Mouse (Mus musculus) G1E-ER4 (cell line): ENCODE results near the gene Cachd1. TPM values are rescaled to one million over a fixed set of nuclear protein-coding genes. Genes with fewer than 3 reads are reported as not detected.

Experiments used
- GATA1 ChIP-seq: IDR thresholded peaks from one replicate; pipeline ENCODE4 v1.8.0; 2012; ENCODE audit warnings: low read length, inconsistent platforms
- polyA plus RNA-seq: library from polyadenylated mRNA; stranded (reverse); fragments of >175 nt; gene quantifications from 2 replicates; pipeline ENCODE4 v1.2.3, GENCODE M21; 2012

Cachd1 gene
- polyA plus RNA-seq, 1 experiment, result 20.0 TPM

DNA sequence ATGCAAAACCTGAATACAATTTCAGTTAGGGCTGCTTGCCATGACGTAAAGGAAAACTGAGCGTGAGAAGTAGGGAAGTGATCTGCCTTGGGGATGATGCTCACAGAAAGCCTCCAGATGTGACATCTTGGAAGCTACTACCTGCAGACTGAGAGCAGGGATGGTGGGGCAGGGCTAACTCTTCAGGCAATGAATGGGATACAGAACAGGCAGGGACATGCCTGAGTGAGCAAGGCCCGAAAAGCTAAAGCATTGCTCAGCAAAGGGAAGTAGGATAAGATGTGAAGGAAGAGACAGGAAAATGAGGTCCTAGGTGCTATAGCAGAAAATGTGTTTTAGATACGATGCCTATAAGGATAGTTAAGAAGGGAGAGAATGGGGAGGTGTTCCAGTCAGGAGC is 232.6 kb downstream of the Cachd1 start:
- TF ChIP-seq GATA1, result no peak

DNA sequence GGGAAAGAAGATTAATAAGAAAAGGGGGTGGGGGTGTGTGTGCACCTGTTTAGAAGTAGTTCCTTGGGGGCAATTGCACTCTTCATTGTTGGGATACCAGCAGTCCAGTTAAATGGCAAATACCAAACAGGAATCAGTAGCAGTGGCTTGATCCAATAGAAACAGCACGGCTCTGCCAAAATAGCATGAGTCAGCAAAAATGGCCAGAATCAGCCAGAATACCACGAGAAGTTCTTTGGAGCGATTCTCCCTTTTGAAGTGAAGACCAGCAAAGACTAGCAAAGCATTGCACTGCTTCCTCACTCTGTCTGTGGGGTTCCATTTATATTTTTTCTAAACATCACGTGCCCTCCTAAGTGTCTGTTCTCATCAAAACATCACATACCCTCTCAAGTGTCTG is 241.3 kb downstream of the Cachd1 start:
- no peak for TF ChIP-seq GATA1

DNA sequence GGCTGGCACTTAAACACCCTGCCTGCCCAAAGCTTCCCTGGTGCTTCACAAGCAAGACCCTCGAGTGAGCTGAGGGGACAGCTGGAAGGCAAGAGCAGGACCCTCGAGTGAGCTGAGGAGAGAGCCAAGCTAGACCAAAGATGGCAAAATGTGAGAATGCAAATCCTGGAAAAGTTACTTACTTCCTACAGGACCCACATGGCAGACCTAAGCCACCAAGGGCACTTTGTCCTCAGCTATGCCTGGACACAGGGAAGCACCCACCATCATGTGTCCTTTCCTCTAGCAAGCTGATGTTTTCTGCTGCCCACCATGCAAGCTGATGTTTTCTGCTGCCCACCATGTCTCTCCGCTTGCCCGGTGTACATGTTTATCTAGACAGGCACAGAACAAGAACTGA is 244.1 kb downstream of the Cachd1 start, which contains the start of gene Gm10577:
Gene Gm10577, minus strand, starts transcription at position 101 of the 400 bp plus-strand sequence.
- no peak for TF ChIP-seq GATA1

DNA sequence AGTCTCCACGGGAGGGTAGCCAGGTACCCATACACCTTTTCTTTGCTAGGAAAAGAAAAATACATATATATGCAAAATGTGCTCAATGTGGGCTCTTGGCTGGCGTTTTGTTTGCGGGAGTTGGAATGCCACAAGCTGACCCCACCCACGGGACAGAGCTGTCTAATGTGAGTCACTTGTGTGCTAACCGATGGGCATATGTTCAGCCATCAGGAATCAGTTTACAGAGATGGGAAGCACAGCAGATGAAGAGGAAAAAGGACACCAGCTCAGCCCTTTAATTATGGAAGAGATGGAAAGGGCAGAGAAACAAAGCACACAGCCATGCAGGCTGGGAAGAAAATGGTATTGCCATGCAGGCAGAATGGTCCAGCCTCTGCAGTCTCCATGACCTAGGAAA is 250.1 kb downstream of the Cachd1 start:
- no peak for TF ChIP-seq GATA1

DNA sequence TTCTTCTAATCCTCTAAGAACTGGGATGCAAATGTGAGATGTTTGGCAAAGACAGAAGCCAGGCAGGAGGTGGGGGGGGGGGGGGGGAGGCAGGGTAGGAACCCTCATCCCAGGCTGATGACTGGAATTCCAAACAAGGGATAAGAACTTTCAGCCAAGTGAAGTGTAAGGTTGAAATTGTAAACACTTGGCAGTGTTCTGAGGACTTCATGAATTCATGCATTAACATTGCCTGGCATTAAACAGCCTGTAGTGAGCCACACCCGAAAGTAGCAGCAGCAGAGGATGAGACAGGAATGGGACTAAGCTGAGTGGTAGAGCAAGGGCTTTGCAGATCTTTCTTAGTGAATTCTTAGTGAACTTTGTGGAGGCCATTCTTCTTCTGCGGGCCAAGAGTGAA is 250.5 kb downstream of the Cachd1 start:
- no peak for TF ChIP-seq GATA1

DNA sequence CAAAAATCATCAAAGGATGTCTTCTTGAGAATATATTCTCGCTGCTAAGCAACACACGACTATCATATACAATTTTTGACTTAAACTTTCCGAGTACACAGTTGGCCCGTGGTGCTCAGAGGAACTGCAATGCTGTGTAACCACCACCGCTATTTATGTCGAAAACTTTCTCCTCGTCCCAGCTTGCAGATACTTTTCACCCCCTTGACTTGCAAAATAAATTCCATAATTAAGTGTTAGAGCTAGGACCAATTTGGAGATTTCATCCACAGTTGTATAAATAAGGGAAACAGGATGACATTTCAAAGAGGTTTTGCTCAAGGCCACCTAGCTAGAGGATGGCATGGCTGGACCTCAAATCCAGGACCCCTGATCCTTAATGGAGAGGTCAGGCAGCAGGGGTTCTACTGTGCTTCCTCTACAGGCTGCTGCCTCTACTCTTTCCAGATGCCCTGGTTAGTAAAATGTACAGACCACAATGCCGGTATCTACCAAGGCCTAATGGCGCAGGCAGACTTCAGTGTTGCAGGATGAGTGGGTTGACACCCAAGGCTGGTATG is 251.5 kb downstream of the Cachd1 start:
- no peak for TF ChIP-seq GATA1

DNA sequence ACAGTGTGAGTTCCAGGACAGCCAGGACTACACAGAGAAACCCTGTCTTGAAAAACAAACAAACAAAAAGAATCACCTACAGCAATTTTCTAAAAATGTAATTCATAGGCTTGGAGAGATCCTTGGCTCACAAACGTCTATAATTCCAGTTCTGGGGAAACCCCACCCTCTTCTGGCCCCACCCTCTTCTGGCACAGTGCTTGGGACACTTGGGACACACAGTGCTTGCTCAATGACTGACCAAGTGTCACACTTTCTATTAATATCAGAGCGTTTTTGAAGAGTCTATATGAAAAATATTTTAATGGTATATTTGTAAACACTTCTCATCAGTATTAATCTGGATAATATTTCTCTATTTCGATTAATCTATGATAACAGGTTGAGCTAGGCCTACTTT is 256.6 kb downstream of the Cachd1 start:
- no peak for TF ChIP-seq GATA1

DNA sequence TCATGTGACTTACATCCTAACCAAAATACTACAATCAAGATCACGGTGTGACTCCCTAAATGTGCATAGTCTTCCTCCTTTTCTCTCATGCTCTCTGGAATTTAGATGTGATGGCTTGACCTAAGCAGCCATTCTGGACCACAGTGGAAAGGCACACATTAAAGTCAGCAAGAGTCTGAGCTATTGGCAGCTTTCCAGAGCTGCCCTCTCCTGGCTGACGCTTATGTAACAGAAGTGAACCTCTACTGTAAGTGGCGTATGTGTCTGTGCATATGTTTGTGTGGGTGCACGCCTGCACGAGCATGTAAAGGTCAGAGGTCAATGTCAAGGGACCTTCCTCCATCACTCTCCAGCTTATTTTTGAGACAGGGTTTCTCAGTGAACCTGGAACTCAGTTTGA is 258.7 kb downstream of the Cachd1 start:
- TF ChIP-seq GATA1, result no peak

DNA sequence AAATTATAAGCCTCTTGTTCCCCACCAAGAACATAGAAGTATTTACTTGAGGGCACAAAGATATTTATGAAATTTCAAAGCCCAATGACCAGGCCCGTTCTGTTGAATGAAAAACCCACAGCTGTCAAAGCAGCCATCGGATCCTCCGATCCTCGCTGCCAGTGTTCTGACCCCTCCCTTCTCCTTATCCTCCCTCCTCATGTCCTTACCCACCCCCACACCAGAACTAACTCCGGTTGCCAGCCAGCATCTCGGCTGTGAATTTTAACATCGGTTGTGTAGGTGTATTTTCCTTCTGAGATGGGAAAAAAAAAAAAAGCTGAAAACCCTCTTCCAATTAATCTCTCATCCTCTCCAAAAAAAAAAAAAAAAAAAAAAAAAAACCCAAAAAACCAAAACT is 260.7 kb downstream of the Cachd1 start:
- no peak for TF ChIP-seq GATA1

DNA sequence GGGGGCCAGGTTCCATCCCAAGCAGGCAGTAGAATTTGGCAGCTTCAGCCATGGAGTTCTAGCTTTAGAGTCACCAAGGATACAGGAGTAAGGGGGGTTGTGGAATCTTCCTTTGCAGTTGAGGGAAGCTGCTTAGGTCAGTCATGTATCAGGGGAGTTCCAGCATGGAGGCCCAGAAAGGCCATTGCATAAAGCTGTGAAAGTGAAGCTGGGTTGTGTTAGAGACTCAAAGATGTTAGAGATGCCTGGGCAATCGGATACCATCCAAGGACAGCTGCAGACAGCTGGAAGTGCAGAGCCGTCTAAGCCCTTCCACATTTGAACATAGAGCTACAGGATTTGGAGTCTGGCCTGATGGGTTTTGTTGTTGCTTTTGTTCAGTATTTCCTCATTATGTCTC is 267.2 kb downstream of the Cachd1 start:
- TF ChIP-seq GATA1, result no peak

DNA sequence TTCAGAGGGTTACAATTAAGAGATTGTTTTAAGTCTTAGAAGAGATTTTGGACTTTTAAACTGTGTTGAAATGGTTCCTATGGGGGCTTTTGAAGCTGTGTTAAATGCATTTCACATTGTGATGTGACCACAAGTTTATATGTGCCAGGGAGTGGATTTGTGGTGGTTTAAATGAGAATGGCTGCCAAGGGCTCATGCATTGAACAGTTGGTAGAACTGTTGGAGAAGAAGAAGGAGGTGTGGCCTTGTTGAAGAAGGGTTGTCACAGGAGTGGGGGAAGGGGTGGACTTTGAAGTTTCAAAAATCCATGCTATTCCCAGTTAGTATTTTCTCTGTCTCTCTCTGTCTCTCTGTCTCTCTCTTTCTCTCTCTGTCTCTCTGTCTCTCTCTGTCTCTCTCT is 267.7 kb downstream of the Cachd1 start:
- TF ChIP-seq GATA1, result no peak

DNA sequence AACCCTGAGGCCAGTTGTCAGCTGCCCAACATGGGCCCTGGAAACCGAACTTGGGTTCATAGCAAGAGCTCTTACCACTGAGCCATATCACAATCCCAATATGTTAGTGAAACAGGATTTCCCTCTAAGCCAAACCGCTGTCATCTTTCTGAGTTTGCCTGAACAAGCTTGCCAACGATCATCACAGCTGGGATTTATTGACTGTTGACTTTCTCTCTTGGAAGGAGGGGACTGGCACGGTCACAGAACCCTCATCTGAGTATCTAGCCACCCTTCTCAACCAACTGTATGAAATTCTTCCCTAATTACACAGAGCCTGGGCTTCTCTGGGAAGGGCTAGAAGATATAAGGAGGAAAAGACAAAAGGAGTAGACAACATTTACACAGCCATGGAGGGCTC is 270.1 kb downstream of the Cachd1 start:
- no peak for TF ChIP-seq GATA1

DNA sequence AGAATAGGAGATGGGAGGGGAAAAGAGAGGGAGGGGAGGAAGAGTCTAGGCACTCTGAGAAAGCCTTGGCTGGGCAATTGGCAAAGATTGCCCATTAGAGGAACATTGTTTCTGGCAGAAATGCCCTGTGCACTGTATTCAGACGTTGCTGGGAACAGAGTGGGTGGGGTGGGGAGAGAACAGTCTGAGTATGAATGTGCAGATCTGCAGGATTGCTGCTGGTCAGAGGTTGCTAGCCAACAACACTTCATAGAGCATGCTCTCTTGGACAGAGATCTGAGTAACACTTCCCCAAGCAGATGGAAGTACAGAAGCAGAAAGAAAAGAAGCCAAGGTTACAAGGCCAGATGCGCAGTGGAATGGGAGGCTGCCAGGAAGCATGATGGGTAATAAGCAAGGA is 285.7 kb downstream of the Cachd1 start:
- TF ChIP-seq GATA1, result no peak

DNA sequence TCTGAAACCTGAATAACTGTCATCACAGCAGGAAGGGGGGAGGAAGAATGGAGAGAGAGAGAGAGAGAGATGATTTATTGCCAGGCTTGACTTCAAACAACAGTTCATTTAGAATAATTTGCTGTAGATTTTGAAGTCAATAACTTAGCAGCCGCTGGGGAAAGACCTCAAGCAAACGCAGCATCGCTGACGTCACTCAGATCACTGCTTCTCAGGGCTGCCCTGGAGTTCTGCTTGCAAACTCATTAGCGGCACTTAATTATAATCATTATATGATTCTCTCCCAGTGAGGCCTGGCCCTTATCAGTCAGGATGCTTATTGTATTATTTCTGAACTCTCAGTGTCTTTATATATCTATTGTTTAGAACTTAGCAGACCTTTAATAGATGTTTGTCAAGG is 289.9 kb downstream of the Cachd1 start:
- TF ChIP-seq GATA1, result no peak

DNA sequence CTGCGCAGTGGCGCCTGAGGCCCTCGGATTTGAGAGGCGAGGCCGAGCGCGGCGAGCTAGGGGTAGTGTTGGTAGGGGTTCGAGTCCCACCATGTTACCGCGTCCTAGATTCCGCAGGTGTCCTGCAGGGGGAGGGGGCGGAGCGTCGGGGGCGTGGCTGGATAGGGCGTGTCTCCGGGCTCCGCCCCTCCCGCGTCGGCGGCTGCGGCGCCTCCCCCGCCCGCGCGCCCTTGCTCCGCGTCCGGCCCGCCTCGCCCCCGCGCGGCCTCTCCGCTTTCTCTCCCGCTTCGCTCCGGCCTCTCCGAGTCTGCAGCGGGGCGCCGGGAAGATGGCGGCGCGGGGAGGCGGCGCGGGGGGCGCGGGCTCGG is 292.3 kb downstream of the Cachd1 start, which contains the start of gene Raver2:
Gene Raver2, plus strand, starts transcription at position 198 of the 368 bp plus-strand sequence.
- no peak for TF ChIP-seq GATA1

DNA sequence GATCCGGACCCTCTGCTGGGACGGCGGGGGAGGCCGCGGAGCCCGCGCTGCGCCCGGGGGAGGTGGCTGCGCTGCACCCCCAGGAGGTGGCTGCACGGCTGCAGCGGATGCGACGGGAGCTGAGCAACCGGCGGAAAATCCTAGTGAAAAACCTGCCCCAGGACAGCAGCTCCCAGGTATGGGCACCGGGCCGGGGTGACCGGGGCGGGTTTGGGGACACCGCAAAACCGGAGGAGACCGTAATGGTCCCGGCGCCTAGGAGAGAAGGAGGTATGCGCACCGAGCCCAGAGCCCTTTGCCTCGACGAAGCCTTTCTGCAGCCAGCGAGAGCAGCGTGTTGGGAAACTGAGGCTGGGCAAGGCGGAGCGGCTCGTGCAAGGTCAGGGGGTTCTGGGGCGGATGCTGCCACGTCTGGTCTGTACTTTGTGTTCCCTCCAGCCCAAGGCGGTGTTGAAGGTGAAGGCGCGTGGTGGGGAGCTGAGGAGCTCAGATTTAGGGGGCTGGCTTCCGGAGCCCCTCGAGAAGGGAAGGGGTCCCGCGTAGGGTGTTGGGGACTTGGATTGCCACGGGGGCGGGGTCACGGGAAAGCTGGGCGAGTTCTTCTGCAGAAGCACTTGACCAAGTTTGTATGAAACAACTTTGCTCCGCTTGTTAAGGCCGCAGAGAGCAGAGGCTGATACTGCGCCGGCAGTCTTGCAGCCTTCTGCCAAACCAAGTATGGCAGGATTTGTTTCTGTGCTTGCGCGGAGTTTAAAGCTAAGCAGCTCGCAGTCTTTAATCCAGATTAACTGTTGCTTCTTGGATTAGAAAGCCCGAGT is 292.9 kb downstream of the Cachd1 start:
- no peak for TF ChIP-seq GATA1

DNA sequence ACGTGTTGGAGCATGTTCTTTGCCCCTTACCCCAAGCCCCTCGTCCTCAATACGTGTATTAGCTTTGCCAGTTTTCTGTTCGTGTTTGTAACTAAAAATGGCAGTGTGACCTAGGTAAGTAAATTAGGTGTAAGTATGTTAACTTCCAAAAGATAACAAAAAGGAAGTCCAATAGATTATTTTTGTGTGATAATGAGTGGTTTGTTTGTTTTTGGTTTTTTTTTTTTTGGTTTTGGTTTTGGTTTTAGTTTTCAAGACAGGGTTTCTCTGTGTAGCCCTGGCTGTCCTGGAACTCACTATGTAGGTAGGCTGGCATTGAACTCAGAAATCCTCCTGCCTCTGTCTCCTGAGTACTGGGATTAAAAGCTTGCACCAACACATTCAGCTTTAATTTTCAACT is 295.1 kb downstream of the Cachd1 start:
- TF ChIP-seq GATA1, result no peak
